Mouse (Mus musculus): ENCODE measurements at regions not wholly inside any gene's neighbourhood (a gene's known extent, or its start where the extent isn't known, plus 50 kb on each side); places are given as distances from the start of the nearest gene placed in this dataset.

- no peak for DNase-seq (ENCODE audit: low read depth, low spot score)
Measured at GRCm38 (mm10) chr1:89374271-89374670, 80.3 kb upstream of the Agap1 start.

- DNase-seq (ENCODE audit: low read depth, low spot score), result no peak
Measured at GRCm38 (mm10) chr1:89382021-89382420, 72.6 kb upstream of the Agap1 start.

- no peak for DNase-seq (ENCODE audit: low read depth, low spot score)
Measured at GRCm38 (mm10) chr1:89385111-89385510, 69.5 kb upstream of the Agap1 start.

- DNase-seq (ENCODE audit: low read depth, low spot score), result no peak
Measured at GRCm38 (mm10) chr1:89392711-89393110, 61.9 kb upstream of the Agap1 start.

GRCm38 (mm10) chr1:89394471-89394870 is 60.1 kb upstream of the Agap1 start:
- DNase-seq (ENCODE audit: low read depth, low spot score), result no peak

- no peak for DNase-seq (ENCODE audit: low read depth, low spot score)
Measured at GRCm38 (mm10) chr1:89400734-89401202, 53.8 kb upstream of the Agap1 start.

- no peak for DNase-seq (ENCODE audit: low read depth, low spot score)
Measured at GRCm38 (mm10) chr1:89402513-89403210, 51.9 kb upstream of the Agap1 start.

- no peak for DNase-seq (ENCODE audit: low read depth, low spot score)
Measured at GRCm38 (mm10) chr1:89403551-89404050, 51.0 kb upstream of the Agap1 start.

Data from ZHBTc4 (cell line).